Mouse (Mus musculus) hindlimb bud, embryonic 11.5 days (tissue): ENCODE measurements around the gene Lrrc3c.
"Not testable (repeated sequence)": the region's sequence is repeated elsewhere in the genome, so short reads cannot be mapped to it uniquely, and the experiment has no call there.

ENCODE experiments used
- DNase-seq: peaks from one replicate; pipeline ENCODE4 v3.0.0-alpha.2; 2012; ENCODE audit warnings: low read depth, low spot score; ENCODE audit errors: extremely low spot score

Lrrc3c gene

DNA sequence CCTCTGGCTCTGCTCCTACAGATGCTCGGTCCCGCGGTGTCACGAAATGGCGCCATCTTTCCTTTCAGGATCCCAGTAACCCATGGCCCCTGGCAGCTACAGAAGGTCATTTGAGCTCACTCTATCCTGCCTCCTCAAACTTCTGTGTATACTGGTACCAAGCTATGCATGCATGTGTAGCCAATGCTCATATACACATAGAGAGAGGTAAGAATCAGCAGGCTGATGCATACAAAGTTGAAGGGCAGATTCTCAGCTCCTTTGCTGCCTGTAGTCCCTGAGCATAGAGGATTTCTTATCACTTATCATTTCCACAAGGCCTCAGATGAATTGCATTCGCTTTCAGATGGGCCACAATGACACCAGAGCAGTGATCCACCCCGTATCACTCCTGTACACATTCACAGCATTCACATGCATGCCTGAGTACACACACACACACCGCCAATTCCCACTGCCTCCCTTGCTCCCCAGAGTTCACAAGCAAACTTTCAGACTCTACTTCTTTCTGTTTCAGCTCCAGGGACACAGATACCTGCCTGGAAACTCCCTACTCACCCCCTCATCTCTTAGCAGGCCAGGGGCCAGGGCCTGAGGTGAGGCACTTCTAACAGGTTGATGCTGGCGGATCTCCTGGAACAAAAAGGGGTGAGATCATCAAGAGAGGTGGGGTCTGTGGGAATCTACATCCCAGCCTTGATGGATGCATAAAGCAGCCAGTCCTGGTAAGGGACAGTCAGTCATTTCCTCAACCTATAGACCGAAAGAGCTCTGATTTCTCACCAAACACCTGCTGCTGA, 27.7 kb downstream of the Lrrc3c start, which contains the start of the genes Gm12355 and Gsdma3:
Gene Gm12355 (minus strand): TSS at position 51 of the 800 bp plus-strand sequence.
Gene Gsdma3 (plus strand): TSS at position 750 of the 800 bp plus-strand sequence.
- no peak for DNase-seq

DNA sequence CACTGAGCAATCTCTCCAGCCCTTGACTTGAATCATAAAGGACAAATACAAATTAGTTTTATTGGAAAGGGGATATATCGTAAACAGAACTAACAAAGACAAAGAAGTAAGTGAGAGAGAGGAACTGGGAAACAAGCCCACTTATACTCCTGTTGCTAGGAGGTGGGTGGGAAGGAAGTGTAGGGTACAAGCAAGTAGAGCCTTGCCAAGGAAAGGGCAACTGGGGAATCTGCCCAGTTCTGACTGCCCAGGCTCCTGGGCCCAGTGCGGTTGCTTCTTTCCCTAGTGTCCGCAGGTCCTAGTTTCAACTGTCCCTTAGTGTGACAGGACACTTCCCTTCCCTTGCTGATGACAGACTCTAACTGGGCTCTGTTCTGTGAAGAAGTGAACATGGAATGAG, 30.6 kb downstream of the Lrrc3c start:
- DNase-seq, result no peak

DNA sequence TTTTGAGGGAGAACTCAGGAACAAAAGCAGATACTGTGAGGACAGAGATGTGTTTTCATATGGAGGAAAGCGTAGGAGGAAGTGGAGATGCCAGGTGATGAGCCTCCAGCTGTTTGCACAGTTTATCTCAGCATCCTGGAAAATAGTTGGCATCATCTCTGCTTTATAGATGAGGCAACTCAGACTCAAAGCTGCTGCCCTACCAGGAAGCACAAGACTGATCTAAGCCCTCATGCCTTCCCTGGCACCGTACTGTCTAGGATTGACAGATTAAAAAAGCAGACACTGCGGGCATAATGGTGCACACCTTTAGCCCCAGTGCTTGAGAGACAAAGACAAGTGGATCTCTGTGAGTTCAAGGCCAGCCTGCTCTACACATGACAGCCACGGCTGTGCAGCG, 32.6 kb downstream of the Lrrc3c start:
- DNase-seq, result no peak

DNA sequence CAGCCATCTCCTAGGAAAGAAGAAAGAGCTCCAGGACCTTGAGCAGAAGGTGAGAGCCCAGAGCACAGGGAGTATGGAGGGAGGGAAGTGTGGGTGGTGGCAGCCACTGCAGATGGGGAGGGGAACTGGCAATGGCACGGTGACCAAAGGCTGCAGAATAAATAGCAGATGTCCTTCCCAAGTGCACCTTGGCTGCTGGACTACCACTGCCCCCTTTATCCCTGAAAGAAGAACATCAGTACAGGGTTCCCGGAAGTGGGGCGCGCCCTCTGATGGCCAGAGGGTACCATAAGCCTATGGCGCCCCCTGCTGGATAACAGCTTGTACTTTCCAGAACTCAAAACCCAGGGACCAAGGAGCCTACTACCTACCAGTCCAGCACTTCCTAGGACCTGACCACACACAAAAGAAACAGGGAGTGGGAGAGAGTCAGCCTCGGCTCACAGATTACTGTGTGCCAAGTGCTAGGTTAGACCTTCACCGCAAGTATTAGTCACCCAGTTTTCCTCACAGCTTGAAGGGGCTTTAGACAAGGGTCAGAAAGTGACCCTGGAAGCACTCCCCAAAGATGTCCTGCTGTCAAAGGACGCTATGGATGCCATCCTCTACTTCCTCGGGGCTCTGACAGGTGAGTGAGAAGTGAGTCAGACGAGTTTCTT, 37.4 kb downstream of the Lrrc3c start:
- DNase-seq, result not testable (repeated sequence)

DNA sequence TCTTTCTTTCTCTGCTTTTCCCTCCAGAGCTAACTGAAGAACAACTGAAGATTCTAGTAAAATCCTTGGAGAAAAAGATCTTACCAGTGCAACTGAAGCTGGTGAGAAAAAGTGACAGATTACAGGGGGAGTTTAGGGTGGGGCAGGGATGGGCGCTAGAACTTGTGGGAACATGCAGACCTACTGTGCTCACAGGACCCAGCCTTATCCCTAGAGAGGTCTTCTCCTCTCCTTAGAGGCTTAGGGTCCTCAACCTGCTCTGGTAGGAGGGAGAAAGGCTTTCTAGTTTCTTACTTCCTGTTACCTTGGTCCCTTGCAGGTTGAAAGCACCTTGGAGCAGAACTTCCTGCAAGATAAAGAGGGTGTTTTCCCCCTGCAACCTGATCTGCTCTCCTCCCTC, 39.4 kb downstream of the Lrrc3c start:
- DNase-seq, result no peak

DNA sequence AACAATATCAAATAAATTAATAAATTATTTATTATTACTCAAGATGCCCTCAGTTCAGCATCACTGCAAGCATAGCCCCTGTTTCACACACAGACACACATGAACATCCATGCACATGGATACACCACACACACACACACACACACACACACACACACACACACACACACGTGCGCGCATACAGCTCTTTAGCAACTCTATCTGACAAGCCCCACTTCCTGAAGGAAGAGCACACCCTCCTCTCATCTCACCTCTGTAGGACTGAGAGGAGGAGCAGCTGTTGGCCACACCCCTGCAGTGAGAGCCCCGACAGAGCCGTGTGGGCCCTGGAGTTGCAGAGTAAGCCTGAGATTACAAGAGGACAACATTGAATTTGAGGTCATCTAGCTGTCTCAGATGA, 42.0 kb downstream of the Lrrc3c start:
- DNase-seq, result no peak

DNA sequence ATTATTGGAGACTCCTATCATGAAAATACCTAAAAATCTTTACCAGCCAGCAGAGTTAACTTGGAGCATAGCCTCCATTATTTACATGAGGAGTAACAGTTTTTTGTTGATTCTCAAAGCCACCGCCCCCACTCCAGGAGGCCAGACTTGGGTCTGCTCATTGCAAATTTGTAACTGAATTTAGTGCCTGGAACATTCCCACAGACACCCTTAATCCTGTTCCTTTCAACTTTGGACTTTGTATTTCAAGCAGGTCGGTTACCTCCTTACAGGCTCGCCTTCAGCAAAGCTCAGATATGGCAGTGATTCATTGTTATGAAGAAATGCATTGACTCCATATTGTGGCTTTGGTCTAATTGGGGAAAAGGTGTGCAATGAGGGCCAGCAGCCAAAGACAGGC, 46.7 kb downstream of the Lrrc3c start:
- DNase-seq, result no peak

DNA sequence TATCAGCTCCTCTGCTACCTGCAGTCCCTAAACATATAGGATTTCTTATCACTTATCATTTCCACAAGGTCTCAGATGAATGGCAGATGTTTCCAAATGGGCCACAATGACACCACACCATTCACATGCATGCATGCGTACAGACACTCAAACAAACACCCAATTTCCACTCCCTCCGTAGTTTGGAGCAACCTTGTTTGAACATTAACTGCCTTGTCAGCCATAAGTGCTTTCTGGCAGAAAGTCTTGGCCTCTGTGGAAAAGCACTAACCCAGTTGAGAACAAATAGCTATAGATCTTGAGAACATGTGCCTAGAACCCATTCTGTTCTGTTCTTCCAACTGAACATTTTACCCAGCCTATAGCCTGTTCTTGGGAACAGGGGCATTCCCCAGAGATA, 47.9 kb downstream of the Lrrc3c start:
- no peak for DNase-seq

DNA sequence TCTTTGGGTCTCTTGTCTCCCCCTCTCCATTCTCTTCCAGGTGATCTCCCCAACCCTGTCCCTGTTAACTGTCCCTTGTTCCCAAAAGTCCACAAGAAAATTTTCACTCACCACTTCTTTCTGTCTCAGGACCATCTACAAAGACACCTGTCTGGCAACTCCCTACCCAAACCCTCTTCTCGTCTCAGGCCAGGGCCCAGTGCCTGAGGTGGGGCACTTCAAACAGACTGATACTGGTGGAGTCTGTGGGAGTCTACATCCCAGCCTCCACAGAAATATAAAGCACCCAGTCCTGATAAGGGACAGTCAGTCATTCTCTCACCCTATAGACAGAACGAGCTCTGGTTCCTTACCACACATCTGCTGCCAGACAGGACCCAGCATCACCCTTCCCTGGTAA, 48.4 kb downstream of the Lrrc3c start, which contains the start of gene Gsdma2:
Gene Gsdma2 (plus strand): TSS at position 301 of the 400 bp plus-strand sequence.
- DNase-seq, result no peak
